Mouse (Mus musculus): ENCODE results near the gene Cxcl5. TPM values are rescaled to one million over a fixed set of nuclear protein-coding genes. Genes with fewer than 3 reads are reported as not detected.
A peak's percentile ranks its signal among the peaks of the same experiment; 100 is the strongest.

The Cxcl5 gene
- 1.3 and 1.4 TPM in 2 replicates for polyA plus RNA-seq (2012; rRNA removed)
- 1.4 and 2.4 TPM in 2 replicates for polyA plus RNA-seq (2014; fragmentation: Nextera tagmentation; extraction: Ambion mirVana)

- WGBS: 6% methylated on average over 32 of the region's 32 CpGs
- Histone ChIP-seq H3K36me3 (ENCODE audit: control insufficient read depth, insufficient read depth, low read length) (no peaks in the 10 kb centered on the region), H3K4me1 (ENCODE audit: control insufficient read depth, insufficient read depth, low read length) (peaks cover 21% of the 10 kb centered on the region), H3K27ac (replicated peaks; ENCODE audit: low read depth, low read length) (no peak within 1 kb of the TSS), H3K27me3 (ENCODE audit: control insufficient read depth, insufficient read depth, low read length) (peaks cover 13% of the 10 kb centered on the region), H3K4me3 (replicated peaks; ENCODE audit: low read length) (peak within 1 kb of the TSS; percentile 28), H3K9ac (ENCODE audit: low read depth, low read length, severe bottlenecking) (peak within 1 kb of the TSS; percentile 29; the same call in 1 of the 2 replicates), H3K9me3 (ENCODE audit: control insufficient read depth, low read length) (no peaks in the 10 kb centered on the region), H3K4me2 (replicated peaks; ENCODE audit: low read depth, low read length, severe bottlenecking) (peak within 1 kb of the TSS; percentile 47)
- no peak for TF ChIP-seq POLR2A (IDR thresholded peaks at IDR 0.05; ENCODE audit: borderline replicate concordance, extremely low read depth, insufficient read depth, insufficient read length)
- ATAC-seq (ENCODE audit: low FRiP score, low read depth) (no peak), DNase-seq (ENCODE audit: low spot score) (no peak)
Measured at GRCm38 (mm10) chr5:90759077-90760065, at the start of gene Cxcl5. TSS of gene Cxcl5 (plus strand) at chr5:90759360.

- no peak for ATAC-seq (ENCODE audit: low FRiP score, low read depth)
- WGBS: 75% methylated on average over 2 of the region's 2 CpGs
- no peak overlapping the region for H3K9ac ChIP-seq (ENCODE audit: low read depth, low read length, severe bottlenecking)
Measured at GRCm38 (mm10) chr5:90711409-90711808, 47.8 kb upstream of the Cxcl5 start.

GRCm38 (mm10) chr5:90717937-90718336 is 41.2 kb upstream of the Cxcl5 start:
- 87% methylated on average over 1 of the region's 1 CpGs for WGBS
- no peak for TF ChIP-seq POLR2A (IDR thresholded peaks at IDR 0.05; ENCODE audit: borderline replicate concordance, extremely low read depth, insufficient read depth, insufficient read length)
- no peak overlapping the region for H3K4me2 ChIP-seq (replicated peaks; ENCODE audit: low read depth, low read length, severe bottlenecking)
- H3K4me1 ChIP-seq (ENCODE audit: control insufficient read depth, insufficient read depth, low read length): no peaks in the 10 kb centered on the region
- no peak overlapping the region for H3K4me3 ChIP-seq (replicated peaks; ENCODE audit: low read length)
- ATAC-seq (ENCODE audit: low FRiP score, low read depth) (no peak), DNase-seq (ENCODE audit: low spot score) (no peak)
- H3K27ac ChIP-seq (replicated peaks; ENCODE audit: low read depth, low read length): no peak overlapping the region
- no peak overlapping the region for H3K9ac ChIP-seq (ENCODE audit: low read depth, low read length, severe bottlenecking)
- no peaks in the 10 kb centered on the region for H3K9me3 ChIP-seq (ENCODE audit: control insufficient read depth, low read length)
- no peaks in the 10 kb centered on the region for H3K36me3 ChIP-seq (ENCODE audit: control insufficient read depth, insufficient read depth, low read length)
- no peaks in the 10 kb centered on the region for H3K27me3 ChIP-seq (ENCODE audit: control insufficient read depth, insufficient read depth, low read length)

More at GRCm38 (mm10) chr5:90711409-90711808, 47.8 kb upstream of the Cxcl5 start:
- no peaks in the 10 kb centered on the region for H3K9me3 ChIP-seq (ENCODE audit: control insufficient read depth, low read length)
- H3K27me3 ChIP-seq (ENCODE audit: control insufficient read depth, insufficient read depth, low read length): no peaks in the 10 kb centered on the region
- H3K36me3 ChIP-seq (ENCODE audit: control insufficient read depth, insufficient read depth, low read length): no peaks in the 10 kb centered on the region
- H3K27ac ChIP-seq (replicated peaks; ENCODE audit: low read depth, low read length): no peak overlapping the region
- no peak overlapping the region for H3K4me2 ChIP-seq (replicated peaks; ENCODE audit: low read depth, low read length, severe bottlenecking)
- TF ChIP-seq POLR2A (IDR thresholded peaks at IDR 0.05; ENCODE audit: borderline replicate concordance, extremely low read depth, insufficient read depth, insufficient read length): no peak
- no peak for DNase-seq (ENCODE audit: low spot score)
- no peak overlapping the region for H3K4me3 ChIP-seq (replicated peaks; ENCODE audit: low read length)
- H3K4me1 ChIP-seq (ENCODE audit: control insufficient read depth, insufficient read depth, low read length): no peaks in the 10 kb centered on the region

GRCm38 (mm10) chr5:90722656-90723055 is 36.5 kb upstream of the Cxcl5 start:
- no peak for TF ChIP-seq POLR2A (IDR thresholded peaks at IDR 0.05; ENCODE audit: borderline replicate concordance, extremely low read depth, insufficient read depth, insufficient read length)
- no peaks in the 10 kb centered on the region for H3K27me3 ChIP-seq (ENCODE audit: control insufficient read depth, insufficient read depth, low read length)
- no peak overlapping the region for H3K4me2 ChIP-seq (replicated peaks; ENCODE audit: low read depth, low read length, severe bottlenecking)
- no peaks in the 10 kb centered on the region for H3K9me3 ChIP-seq (ENCODE audit: control insufficient read depth, low read length)
- no peak overlapping the region for H3K9ac ChIP-seq (ENCODE audit: low read depth, low read length, severe bottlenecking)
- DNase-seq (ENCODE audit: low spot score) (no peak), ATAC-seq (ENCODE audit: low FRiP score, low read depth) (no peak)
- no peaks in the 10 kb centered on the region for H3K36me3 ChIP-seq (ENCODE audit: control insufficient read depth, insufficient read depth, low read length)
- 92% methylated on average over 3 of the region's 3 CpGs for WGBS
- H3K4me1 ChIP-seq (ENCODE audit: control insufficient read depth, insufficient read depth, low read length): no peaks in the 10 kb centered on the region
- no peak overlapping the region for H3K27ac ChIP-seq (replicated peaks; ENCODE audit: low read depth, low read length)
- H3K4me3 ChIP-seq (replicated peaks; ENCODE audit: low read length): no peak overlapping the region

- no peak for ATAC-seq (ENCODE audit: low FRiP score, low read depth)
- no peaks in the 10 kb centered on the region for H3K36me3 ChIP-seq (ENCODE audit: control insufficient read depth, insufficient read depth, low read length)
- no peak overlapping the region for H3K4me3 ChIP-seq (replicated peaks; ENCODE audit: low read length)
- peaks cover 4% of the 10 kb centered on the region; the same call in 1 of the 2 replicates for H3K4me1 ChIP-seq (ENCODE audit: control insufficient read depth, insufficient read depth, low read length)
- no peak overlapping the region for H3K4me2 ChIP-seq (replicated peaks; ENCODE audit: low read depth, low read length, severe bottlenecking)
- DNase-seq (ENCODE audit: low spot score): no peak
- H3K27me3 ChIP-seq (ENCODE audit: control insufficient read depth, insufficient read depth, low read length): no peaks in the 10 kb centered on the region
- no peak for TF ChIP-seq POLR2A (IDR thresholded peaks at IDR 0.05; ENCODE audit: borderline replicate concordance, extremely low read depth, insufficient read depth, insufficient read length)
- H3K9ac ChIP-seq (ENCODE audit: low read depth, low read length, severe bottlenecking): no peak overlapping the region
- 38% methylated on average over 3 of the region's 3 CpGs for WGBS
- no peaks in the 10 kb centered on the region for H3K9me3 ChIP-seq (ENCODE audit: control insufficient read depth, low read length)
- H3K27ac ChIP-seq (replicated peaks; ENCODE audit: low read depth, low read length): no peak overlapping the region
Measured at GRCm38 (mm10) chr5:90728254-90728653, 30.9 kb upstream of the Cxcl5 start.
